Mouse (Mus musculus): ENCODE results near the gene Cdc42.

Gene Cdc42

GRCm38 (mm10) chr4:137316027-137316770, 41.3 kb downstream of the Cdc42 start:
- DNase-seq (ENCODE audit: low read depth in 1 of 2, low spot score in 2 of 2), result no peak

- DNase-seq (ENCODE audit: low read depth in 1 of 2, low spot score in 2 of 2), result no peak
Measured at GRCm38 (mm10) chr4:137315061-137315460, 42.5 kb downstream of the Cdc42 start.

- no peak for DNase-seq (ENCODE audit: low read depth in 1 of 2, low spot score in 2 of 2)
Measured at GRCm38 (mm10) chr4:137314561-137314960, 43.0 kb downstream of the Cdc42 start.

- no peak for DNase-seq (ENCODE audit: low read depth in 1 of 2, low spot score in 2 of 2)
Measured at GRCm38 (mm10) chr4:137313511-137313910, 44.0 kb downstream of the Cdc42 start.

- DNase-seq (ENCODE audit: low read depth in 1 of 2, low spot score in 2 of 2), result no peak
Measured at GRCm38 (mm10) chr4:137308377-137308776, 49.1 kb downstream of the Cdc42 start.

- DNase-seq (ENCODE audit: low read depth in 1 of 2, low spot score in 2 of 2), result no peak
Measured at GRCm38 (mm10) chr4:137306991-137307706, 50.4 kb downstream of the Cdc42 start.

- DNase-seq (ENCODE audit: low read depth in 1 of 2, low spot score in 2 of 2), result no peak
Measured at GRCm38 (mm10) chr4:137306577-137306888, 51.0 kb downstream of the Cdc42 start.

GRCm38 (mm10) chr4:137305831-137306576, 51.5 kb downstream of the Cdc42 start:
- DNase-seq (ENCODE audit: low read depth in 1 of 2, low spot score in 2 of 2), result no peak

GRCm38 (mm10) chr4:137305066-137305465, 52.5 kb downstream of the Cdc42 start:
- no peak for DNase-seq (ENCODE audit: low read depth in 1 of 2, low spot score in 2 of 2)

- no peak for DNase-seq (ENCODE audit: low read depth in 1 of 2, low spot score in 2 of 2)
Measured at GRCm38 (mm10) chr4:137304106-137304505, 53.4 kb downstream of the Cdc42 start.

- DNase-seq (ENCODE audit: low read depth in 1 of 2, low spot score in 2 of 2), result no peak
Measured at GRCm38 (mm10) chr4:137301635-137302034, 55.9 kb downstream of the Cdc42 start.

- DNase-seq (ENCODE audit: low read depth in 1 of 2, low spot score in 2 of 2), result no peak
Measured at GRCm38 (mm10) chr4:137300227-137300626, 57.3 kb downstream of the Cdc42 start.

- DNase-seq (ENCODE audit: low read depth in 1 of 2, low spot score in 2 of 2), result no peak
Measured at GRCm38 (mm10) chr4:137298406-137298805, 59.1 kb downstream of the Cdc42 start.

- no peak for DNase-seq (ENCODE audit: low read depth in 1 of 2, low spot score in 2 of 2)
Measured at GRCm38 (mm10) chr4:137297611-137298010, 59.9 kb downstream of the Cdc42 start.

- no peak for DNase-seq (ENCODE audit: low read depth in 1 of 2, low spot score in 2 of 2)
Measured at GRCm38 (mm10) chr4:137294951-137295350, 62.6 kb downstream of the Cdc42 start.

GRCm38 (mm10) chr4:137294474-137294873, 63.0 kb downstream of the Cdc42 start:
- no peak for DNase-seq (ENCODE audit: low read depth in 1 of 2, low spot score in 2 of 2)

- no peak for DNase-seq (ENCODE audit: low read depth in 1 of 2, low spot score in 2 of 2)
Measured at GRCm38 (mm10) chr4:137294032-137294431, 63.5 kb downstream of the Cdc42 start.

- no peak for DNase-seq (ENCODE audit: low read depth in 1 of 2, low spot score in 2 of 2)
Measured at GRCm38 (mm10) chr4:137292625-137293024, 64.9 kb downstream of the Cdc42 start.

GRCm38 (mm10) chr4:137290250-137290649, 67.3 kb downstream of the Cdc42 start:
- no peak for DNase-seq (ENCODE audit: low read depth in 1 of 2, low spot score in 2 of 2)

GRCm38 (mm10) chr4:137289701-137290100, 67.8 kb downstream of the Cdc42 start:
- no peak for DNase-seq (ENCODE audit: low read depth in 1 of 2, low spot score in 2 of 2)

GRCm38 (mm10) chr4:137287818-137288217, 69.7 kb downstream of the Cdc42 start:
- no peak for DNase-seq (ENCODE audit: low read depth in 1 of 2, low spot score in 2 of 2)

GRCm38 (mm10) chr4:137287206-137287605, 70.3 kb downstream of the Cdc42 start:
- no peak for DNase-seq (ENCODE audit: low read depth in 1 of 2, low spot score in 2 of 2)

All from monocyte, adult 2 months (primary cell).